Mouse (Mus musculus): Measurements from ENCODE around the gene 4930432M17Rik.

- TF ChIP-seq CTCF (IDR thresholded peaks at IDR 0.05) (no peak), POLR2A (IDR thresholded peaks at IDR 0.05; ENCODE audit: insufficient read depth, low read depth, low read length) (no peak)
These were observed 18.5 kb downstream of the 4930432M17Rik start for GRCm38 (mm10) chr3:121689029-121689428.
